Mouse (Mus musculus) cortical plate, adult 2 months (tissue): ENCODE measurements around the gene Rgs6.

Source experiments
- CTCF ChIP-seq: fragments of 200-500 bp; IDR thresholded peaks from 2 replicates; pipeline ENCODE4 v1.5.1; 2011; ENCODE audit warnings: mild to moderate bottlenecking, control low read depth, low read length; ENCODE audit not compliant: insufficient read depth; ENCODE audit errors: extremely low read depth
- POLR2A ChIP-seq: fragments of 200-500 bp; IDR thresholded peaks from 2 replicates; pipeline ENCODE4 v1.6.1; 2011; ENCODE audit warnings: mild to moderate bottlenecking, low read length, control low read depth; ENCODE audit not compliant: insufficient read depth; ENCODE audit errors: extremely low read depth

DNA sequence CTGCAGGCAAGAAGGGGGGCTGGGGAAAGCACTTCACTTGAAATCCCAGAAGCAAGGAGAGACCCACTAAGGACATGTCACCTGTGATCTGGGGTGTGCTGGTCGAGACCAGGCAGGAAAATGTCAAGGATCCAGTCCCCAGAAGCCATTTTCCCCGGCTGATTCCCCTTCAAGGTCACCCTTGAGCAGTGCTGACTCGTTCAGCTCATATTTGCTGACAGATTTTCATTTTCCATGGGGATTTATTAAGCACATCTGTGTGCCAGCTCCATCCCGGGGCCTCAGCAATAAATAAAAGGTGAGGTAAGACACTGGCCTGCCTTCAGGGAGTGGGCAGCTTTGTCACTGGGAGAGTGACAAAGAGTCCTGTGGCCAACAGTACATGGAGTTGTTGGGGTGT lies 87.0 kb downstream of the Rgs6 start:
- TF ChIP-seq CTCF (no peak), POLR2A (no peak)
